8 mouse cellular contexts compared by ENCODE assay signal in genomic region chr12:118848496-118849202, GRCm38 (mm10). TPM values are rescaled to one million over a fixed set of nuclear protein-coding genes. Genes with fewer than 3 reads are reported as not detected.
DNase-seq lines count a peak whose midpoint lies in the region; ATAC-seq lines count a peak whose summit lies in the region.

No protein-coding gene starts in this region.

- peaks cover 88% of the 10 kb centered on the region for H3K27me3 ChIP-seq in kidney, embryonic 16.5 days (ENCODE audit: insufficient read depth, low read length)
- H3K27me3 ChIP-seq in heart, embryonic 15.5 days = peaks cover 93% of the 10 kb centered on the region
- peaks cover 94% of the 10 kb centered on the region for H3K27me3 ChIP-seq in liver, embryonic 15.5 days

- H3K4me3 ChIP-seq in kidney, embryonic 16.5 days (ENCODE audit: low read length) = peak overlapping the region; percentile 27
- H3K4me3 ChIP-seq in brown adipose tissue, adult 24 weeks (ENCODE audit: insufficient read depth, low read depth, low read length) = peak overlapping the region; percentile 37; the same call in 1 of the 2 replicates
- H3K4me3 ChIP-seq in heart, embryonic 15.5 days = peak overlapping the region; percentile 57
- peak overlapping the region; percentile 20 for H3K4me3 ChIP-seq in liver, embryonic 15.5 days (replicated peaks)

- H3K9me3 ChIP-seq in kidney, embryonic 16.5 days (ENCODE audit: low read length) = no peaks in the 10 kb centered on the region
- no peaks in the 10 kb centered on the region for H3K9me3 ChIP-seq in heart, embryonic 15.5 days (replicated peaks)
- no peaks in the 10 kb centered on the region for H3K9me3 ChIP-seq in liver, embryonic 15.5 days (replicated peaks)

- WGBS in kidney, embryonic 16.5 days = under 1% methylated on average over 80 of the region's 80 CpGs
- under 1% methylated on average over 79 of the region's 80 CpGs for WGBS in heart, embryonic 15.5 days
- 1% methylated on average over 80 of the region's 80 CpGs for WGBS in liver, embryonic 15.5 days (ENCODE audit: insufficient replicate concordance)

- H3K4me2 ChIP-seq in kidney, embryonic 16.5 days (replicated peaks; ENCODE audit: low read depth, low read length) = peak overlapping the region; percentile 42
- H3K4me2 ChIP-seq in heart, embryonic 15.5 days = peak overlapping the region; percentile 92
- H3K4me2 ChIP-seq in liver, embryonic 15.5 days = peak overlapping the region; percentile 46

- no peaks in the 10 kb centered on the region for H3K36me3 ChIP-seq in kidney, embryonic 16.5 days (ENCODE audit: insufficient read depth, low read length)
- H3K36me3 ChIP-seq in heart, embryonic 15.5 days = no peaks in the 10 kb centered on the region
- H3K36me3 ChIP-seq in liver, embryonic 15.5 days (replicated peaks) = no peaks in the 10 kb centered on the region

- no peak overlapping the region for H3K9ac ChIP-seq in kidney, embryonic 16.5 days (replicated peaks; ENCODE audit: low read length)
- H3K9ac ChIP-seq in heart, embryonic 15.5 days = no peak overlapping the region
- no peak overlapping the region for H3K9ac ChIP-seq in liver, embryonic 15.5 days

- DNase-seq in kidney, adult 11 months = no peak
- DNase-seq in testis, postnatal 14 days (ENCODE audit: low spot score) = peak; percentile 13
- DNase-seq in frontal cortex, adult 2 months (ENCODE audit: extremely low spot score in 1 of 2, low spot score in 1 of 2) = no peak
- DNase-seq in thymus, postnatal 0 days (ENCODE audit: low spot score) = no peak

- H3K4me1 ChIP-seq in kidney, embryonic 16.5 days (ENCODE audit: insufficient read depth, low read length) = peaks cover 31% of the 10 kb centered on the region
- H3K4me1 ChIP-seq in brown adipose tissue, adult 24 weeks (ENCODE audit: control insufficient read depth, insufficient read depth, insufficient read length, low read length) = no peaks in the 10 kb centered on the region; the same call in 1 of the 2 replicates
- H3K4me1 ChIP-seq in heart, embryonic 15.5 days (replicated peaks) = peaks cover 32% of the 10 kb centered on the region
- peaks cover 11% of the 10 kb centered on the region for H3K4me1 ChIP-seq in liver, embryonic 15.5 days (replicated peaks)

- peak; percentile 55 for ATAC-seq in kidney, embryonic 16.5 days (ENCODE audit: low FRiP score, low TSS enrichment)
- peak; percentile 32; the same call in 1 of the 2 replicates for ATAC-seq in heart, embryonic 15.5 days (replicated peaks; ENCODE audit: insufficient number of reproducible peaks, insufficient read depth, low FRiP score, low read depth)
- ATAC-seq in liver, embryonic 15.5 days (ENCODE audit: insufficient read depth) = no peak

- no peak overlapping the region for H3K27ac ChIP-seq in kidney, embryonic 16.5 days (ENCODE audit: low read length)
- no peak overlapping the region for H3K27ac ChIP-seq in brown adipose tissue, adult 24 weeks (replicated peaks; ENCODE audit: low read depth, low read length)
- no peak overlapping the region for H3K27ac ChIP-seq in heart, embryonic 15.5 days
- no peak overlapping the region for H3K27ac ChIP-seq in liver, embryonic 15.5 days (replicated peaks)

RNA-seq across cellular contexts. Expression of gene Sp8, which starts 2.5 kb away (rescaled TPM):
- not detected in 2 replicates for polyA plus RNA-seq in kidney, embryonic 16.5 days (2015; fragmentation: Nextera tagmentation; extraction: Ambion mirVana)
- not detected in 2 replicates for polyA plus RNA-seq in brown adipose tissue, adult 24 weeks (2012; ENCODE audit: insufficient read depth, insufficient read length, missing spikeins)
- polyA plus RNA-seq in heart, embryonic 15.5 days (2015; fragmentation: Nextera tagmentation; extraction: Ambion mirVana) = not detected in 2 replicates
- not detected in 2 replicates for polyA plus RNA-seq in liver, embryonic 15.5 days (2015; fragmentation: Nextera tagmentation; extraction: Ambion mirVana)
- 28.3 and 35.8 TPM in 2 replicates for polyA plus RNA-seq in frontal cortex, adult 2 months (2012; rRNA removed)
- polyA plus RNA-seq in thymus, postnatal 0 days (2015; fragmentation: Nextera tagmentation; extraction: Ambion mirVana) = 0.07 TPM in 1 of 2 replicates, not detected in the other

Comparison
In these comparisons a context has a peak if more than half of its experiments do, and no peak if none do; other contexts are left out.
1. H3K4me2 ChIP-seq: peak in every context shown above with its lines; median percentile 92 in heart, embryonic 15.5 days; 46 in liver, embryonic 15.5 days; 42 in kidney, embryonic 16.5 days.
2. RNA of gene Sp8, which starts 2.5 kb away (polyA plus RNA-seq): 28.3 to 35.8 TPM in frontal cortex, adult 2 months; 0.07 TPM in thymus, postnatal 0 days, not detected in kidney, embryonic 16.5 days, not detected in brown adipose tissue, adult 24 weeks, not detected in heart, embryonic 15.5 days and not detected in liver, embryonic 15.5 days; every median in the first group is over 10 times any median in the second.
3. Peak in every context shown above with its lines, with median percentiles within 50 percentile points of each other: H3K4me3 ChIP-seq.